Mouse (Mus musculus): ENCODE measurements at regions not wholly inside any gene's neighbourhood (a gene's known extent, or its start where the extent isn't known, plus 50 kb on each side); places are given as distances from the start of the nearest gene placed in this dataset.
"Not testable (repeated sequence)": the region's sequence is repeated elsewhere in the genome, so short reads cannot be mapped to it uniquely, and the experiment has no call there.

- DNase-seq (ENCODE audit: low spot score in 2 of 2): not testable (repeated sequence)
These were observed 97.2 kb upstream of the Cdk6 start for GRCm38 (mm10) chr5:3244067-3244466.

GRCm38 (mm10) chr5:3247333-3247732 is 94.0 kb upstream of the Cdk6 start:
- no peak for DNase-seq (ENCODE audit: low spot score in 2 of 2)

DNA sequence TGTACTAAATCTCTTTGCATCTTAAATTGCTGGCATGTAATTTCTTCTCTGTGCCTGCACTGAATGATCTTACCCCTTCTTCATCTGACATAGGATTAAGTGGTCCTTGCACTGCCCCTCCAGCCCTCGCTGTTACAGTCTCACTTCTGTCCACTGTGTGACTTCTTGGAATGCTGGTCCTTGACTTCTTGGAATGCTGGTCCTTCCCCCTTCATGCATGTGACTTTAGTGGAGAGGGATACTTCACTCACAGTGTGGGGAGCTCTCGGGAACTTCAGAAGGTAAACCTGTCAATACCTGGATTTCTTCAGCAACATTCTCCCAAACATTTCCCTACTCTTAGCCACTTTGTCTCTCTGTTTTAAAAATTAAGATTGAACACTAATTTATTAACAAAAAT is 91.0 kb upstream of the Cdk6 start:
- DNase-seq (ENCODE audit: low spot score in 2 of 2): no peak

DNA sequence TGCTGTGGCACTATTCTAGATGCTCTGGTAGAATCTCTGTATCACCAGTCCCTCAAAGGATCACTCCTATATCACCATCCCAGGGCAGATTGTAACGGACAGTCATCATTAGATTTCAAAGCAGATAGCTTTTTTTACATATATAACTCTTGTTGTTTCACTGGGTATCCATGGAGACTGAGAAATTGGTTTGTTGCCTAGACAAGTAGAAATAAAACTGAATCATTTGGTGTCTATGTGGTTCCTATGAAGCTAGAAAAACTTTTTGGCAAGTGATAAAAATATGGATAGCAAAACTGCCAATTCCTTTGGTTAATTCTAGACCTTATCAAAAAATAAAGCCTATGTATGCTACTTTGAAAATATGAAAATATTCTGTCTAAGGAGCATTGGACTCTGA is 81.0 kb upstream of the Cdk6 start:
- DNase-seq (ENCODE audit: low spot score in 2 of 2): no peak

DNA sequence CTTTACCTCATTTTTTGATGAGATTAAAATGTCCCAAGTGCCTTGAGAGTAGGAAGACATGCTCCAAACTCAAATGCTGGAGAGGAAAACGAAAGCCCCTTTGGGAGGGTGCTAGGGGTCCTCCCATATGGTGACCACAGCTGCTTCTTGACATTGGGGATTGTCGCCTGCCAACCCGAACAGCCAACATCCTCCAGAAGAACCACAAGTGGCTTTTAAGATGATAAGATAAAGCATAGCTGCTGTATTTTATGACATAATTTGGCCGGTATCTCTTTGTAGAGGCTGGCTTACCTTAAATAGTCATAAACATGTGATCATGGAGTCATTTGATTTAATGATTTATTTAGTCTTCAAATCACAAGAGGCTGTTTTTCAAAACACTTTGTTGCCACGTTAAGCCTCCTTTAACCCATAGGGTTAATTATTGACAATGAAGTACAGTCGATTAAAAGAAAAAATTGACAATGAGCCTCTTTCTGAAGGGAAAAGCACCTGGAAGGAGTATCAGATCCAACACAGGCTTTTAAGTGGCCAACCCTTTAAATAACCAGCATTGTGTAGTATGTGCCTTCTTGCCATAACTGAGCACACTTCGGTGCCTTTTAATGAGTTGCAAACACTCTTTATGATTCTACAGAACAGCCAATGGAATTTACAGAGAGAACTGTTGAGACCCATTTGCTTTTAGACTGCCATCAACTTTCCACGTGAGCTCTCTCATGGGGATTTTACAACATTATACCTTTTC is 76.1 kb upstream of the Cdk6 start:
- DNase-seq (ENCODE audit: low spot score in 2 of 2): not testable (repeated sequence)

GRCm38 (mm10) chr5:3267021-3267420 is 74.3 kb upstream of the Cdk6 start:
- no peak for DNase-seq (ENCODE audit: low spot score in 2 of 2)

GRCm38 (mm10) chr5:3269760-3270159 is 71.5 kb upstream of the Cdk6 start:
- no peak for DNase-seq (ENCODE audit: low spot score in 2 of 2)

GRCm38 (mm10) chr5:3273140-3273539 is 68.1 kb upstream of the Cdk6 start:
- DNase-seq (ENCODE audit: low spot score in 2 of 2): not testable (repeated sequence)

DNA sequence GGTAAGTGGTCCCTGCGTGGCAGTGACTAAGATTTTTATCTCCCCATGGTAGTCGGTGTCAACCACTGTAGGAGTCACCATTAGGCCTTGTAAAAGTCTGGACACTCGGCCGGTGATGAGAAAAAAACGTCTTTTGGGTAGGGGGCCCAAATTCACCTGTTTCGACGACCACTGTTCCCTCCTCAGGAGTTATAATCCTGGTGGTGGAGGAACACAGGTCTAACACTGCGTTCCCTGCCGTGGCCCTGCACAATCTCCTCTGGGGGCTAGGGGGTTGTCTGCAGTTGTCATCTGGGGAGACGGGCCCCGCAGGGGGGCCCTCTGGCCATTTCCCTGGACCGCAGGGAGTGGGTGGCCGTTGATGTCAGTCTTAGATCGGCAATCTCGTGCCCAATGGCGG is 64.0 kb upstream of the Cdk6 start:
- not testable (repeated sequence) for DNase-seq (ENCODE audit: low spot score in 2 of 2)

GRCm38 (mm10) chr5:3278956-3279355 is 62.3 kb upstream of the Cdk6 start:
- DNase-seq (ENCODE audit: low spot score in 2 of 2): not testable (repeated sequence)

DNA sequence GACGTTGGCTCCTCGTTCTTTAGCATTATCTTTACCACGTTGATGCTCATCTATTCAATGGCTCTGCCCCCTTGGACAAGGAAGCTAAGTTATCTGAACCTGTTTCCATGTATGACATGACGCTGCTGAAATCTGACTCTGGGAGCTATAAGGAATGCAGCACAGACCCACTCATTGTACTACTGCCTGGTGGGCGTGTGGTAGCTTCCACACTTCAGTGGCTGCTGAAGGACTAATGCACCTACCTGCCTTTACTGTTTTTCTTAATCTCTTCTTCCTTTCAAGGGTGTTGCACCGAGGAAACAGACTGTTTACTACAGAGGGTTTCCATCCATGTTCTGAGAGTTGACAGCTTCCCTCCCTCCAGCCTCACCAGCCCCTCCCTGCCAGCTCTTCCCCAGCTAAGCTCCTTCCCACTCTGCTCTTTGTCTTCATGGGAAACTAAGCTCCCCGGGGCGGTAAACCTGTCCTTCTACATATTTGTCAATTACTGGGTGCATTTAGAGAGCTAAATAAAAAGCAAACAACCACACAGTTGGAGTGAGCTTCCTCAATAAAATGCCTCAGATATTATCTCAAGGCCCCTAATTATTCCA is 59.3 kb upstream of the Cdk6 start:
- not testable (repeated sequence) for DNase-seq (ENCODE audit: low spot score in 2 of 2)

GRCm38 (mm10) chr5:3283083-3283482 is 58.2 kb upstream of the Cdk6 start:
- DNase-seq (ENCODE audit: low spot score in 2 of 2): no peak

DNA sequence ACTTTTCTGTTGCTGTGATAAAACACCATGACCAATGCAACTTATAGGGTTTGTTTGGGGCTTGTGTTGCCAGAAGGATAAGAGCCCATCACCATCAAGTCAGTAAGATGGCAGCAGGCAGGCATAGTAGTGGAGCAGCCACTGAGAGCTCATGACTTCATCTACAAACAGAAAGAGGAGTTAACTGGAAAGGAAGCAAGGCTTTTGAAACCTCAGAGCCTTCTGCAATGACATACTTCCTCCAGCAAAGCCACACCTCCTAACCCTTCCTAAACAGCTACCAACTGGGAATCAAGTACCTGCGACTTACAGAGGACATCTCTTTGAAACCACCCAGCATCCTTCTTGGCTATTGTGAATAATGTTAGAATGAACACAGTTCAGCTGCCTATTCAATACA is 57.0 kb upstream of the Cdk6 start:
- DNase-seq (ENCODE audit: low spot score in 2 of 2): not testable (repeated sequence)

GRCm38 (mm10) chr5:3289991-3290417 is 51.3 kb upstream of the Cdk6 start:
- not testable (repeated sequence) for DNase-seq (ENCODE audit: low spot score in 2 of 2)
